Mouse (Mus musculus) heart, embryonic 15.5 days (tissue): ENCODE data around the gene Zcchc17. TPM values are rescaled to one million over a fixed set of nuclear protein-coding genes. Genes with fewer than 3 reads are reported as not detected.

ENCODE experiments used
- ATAC-seq: fragments of 200-750 bp; cut with Nextera tagmentation; replicated peaks from 2 replicates; pipeline ENCODE4 v1.8.0; 2017; ENCODE audit warnings: low read depth, moderate TSS enrichment; ENCODE audit not compliant: insufficient number of reproducible peaks, insufficient read depth, low FRiP score
- H3K27ac ChIP-seq: fragments of 300-500 bp; sonication (generic); 2 replicates; pipeline ENCODE4 v1.5.1; 2015; ENCODE audit warnings: mild to moderate bottlenecking, inconsistent platforms
- H3K27me3 ChIP-seq: fragments of 300-500 bp; sonication (generic); 2 replicates; pipeline ENCODE4 v1.6.1; 2015; ENCODE audit warnings: inconsistent platforms
- H3K36me3 ChIP-seq: fragments of 300-500 bp; sonication (generic); 2 replicates; pipeline ENCODE4 v1.6.1; 2015; ENCODE audit warnings: mild to moderate bottlenecking, inconsistent platforms
- H3K4me1 ChIP-seq: fragments of 300-500 bp; sonication (generic); replicated peaks from 2 replicates; pipeline ENCODE4 v1.6.1; 2015; ENCODE audit warnings: inconsistent platforms
- H3K4me2 ChIP-seq: fragments of 300-500 bp; sonication (generic); 2 replicates; pipeline ENCODE4 v1.6.1; 2015; ENCODE audit warnings: inconsistent platforms, mild to moderate bottlenecking, moderate library complexity
- H3K4me3 ChIP-seq: fragments of 300-500 bp; sonication (generic); 2 replicates; pipeline ENCODE4 v1.5.1; 2015; ENCODE audit warnings: mild to moderate bottlenecking, inconsistent platforms
- H3K9ac ChIP-seq: fragments of 300-500 bp; sonication (generic); 2 replicates; pipeline ENCODE4 v1.6.1; 2015; ENCODE audit warnings: mild to moderate bottlenecking, inconsistent platforms
- H3K9me3 ChIP-seq: fragments of 300-500 bp; sonication (generic); replicated peaks from 2 replicates; pipeline ENCODE4 v1.6.1; 2016; ENCODE audit warnings: inconsistent platforms
- WGBS: fragments of 180-500 bp; shearing (Covaris S2); methylation state at CpG from one replicate; pipeline ENCODE4 v1.1.7; 2015; ENCODE audit warnings: mixed read lengths; 5-methylcytosine and 5-hydroxymethylcytosine counted together
- polyA plus RNA-seq: library from polyadenylated mRNA; unstranded; fragments of >200 nt; fragmentation: Nextera tagmentation; extraction: Ambion mirVana; gene quantifications from 2 replicates; pipeline ENCODE4 v1.2.1, GENCODE M21; 2015

Gene Zcchc17
- polyA plus RNA-seq: 43.2 and 48.7 TPM in 2 replicates

DNA sequence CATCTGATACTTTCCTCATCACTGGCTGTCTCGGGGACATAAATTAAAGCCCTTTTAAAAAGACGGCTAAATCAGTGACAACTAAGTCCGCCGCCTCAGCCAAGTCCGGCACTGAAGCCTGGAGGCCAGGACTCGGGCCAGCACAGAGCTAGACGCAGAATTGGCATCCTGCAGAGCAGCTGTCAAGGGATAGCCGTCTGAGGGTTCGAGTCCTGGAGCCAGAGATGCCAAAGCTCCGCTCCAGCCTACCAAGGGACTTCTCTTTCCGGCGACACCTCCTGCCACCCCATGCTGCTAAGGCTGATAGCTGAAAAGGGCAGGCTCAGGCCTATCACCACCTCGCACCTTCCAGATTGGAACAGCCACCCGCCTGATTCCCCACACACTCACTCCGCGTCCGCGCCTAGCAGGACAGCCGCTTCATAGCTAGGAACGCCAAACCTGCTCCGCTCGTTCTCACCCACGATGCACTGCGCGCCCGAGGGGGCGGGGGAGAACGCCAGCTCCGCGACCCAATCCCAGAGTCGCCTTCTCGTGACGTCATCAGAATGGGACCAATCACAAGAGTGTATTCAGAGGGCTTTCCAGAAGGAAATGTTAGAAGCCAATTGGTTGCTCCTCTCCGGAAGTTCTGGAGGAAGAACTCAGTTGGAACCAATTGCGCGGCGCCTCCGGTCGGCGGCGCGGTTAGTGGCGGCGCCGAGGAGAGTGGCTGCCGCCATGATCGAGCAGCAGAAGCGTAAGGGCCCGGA is at the start of gene Zcchc17, which contains the start of gene Snrnp40:
Zcchc17 (minus strand) TSS at position 458 of the 752 bp plus-strand sequence.
Snrnp40 (plus strand) TSS at position 647 of the 752 bp plus-strand sequence.
- under 1% methylated on average over 49 of the region's 49 CpGs for WGBS
- H3K27ac ChIP-seq: peak within 1 kb of the TSS; percentile 89
- peak; percentile 99 for ATAC-seq

DNA sequence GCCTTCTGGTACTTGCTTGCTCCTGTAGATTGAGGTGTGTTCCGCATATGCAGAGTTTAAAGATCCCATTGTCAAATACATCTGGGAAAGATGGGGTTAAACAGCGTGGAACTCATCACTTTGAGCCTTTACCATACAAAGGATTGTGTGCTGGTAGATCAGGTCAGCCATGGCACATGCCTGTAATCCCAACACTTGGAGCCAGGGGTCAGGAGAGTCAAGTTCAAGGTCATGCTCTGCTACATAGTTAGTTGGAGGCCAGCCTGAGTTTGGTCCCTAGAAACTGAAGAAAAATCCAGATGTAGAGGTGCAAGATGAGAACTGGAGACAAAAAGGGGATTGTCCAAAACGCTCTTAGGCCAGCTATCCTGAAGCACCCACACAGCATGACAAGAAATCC is 31.5 kb upstream of the Zcchc17 start:
- H3K36me3 ChIP-seq: peaks cover 38% of the 10 kb centered on the region
- H3K4me1 ChIP-seq: no peaks in the 10 kb centered on the region

More for the DNA sequence above, at the start of gene Zcchc17, which contains the start of gene Snrnp40:
- Histone ChIP-seq H3K4me2 (peak within 1 kb of the TSS; percentile 80), H3K36me3 (peaks cover 24% of the 10 kb centered on the region), H3K9me3 (no peaks in the 10 kb centered on the region), H3K27me3 (no peaks in the 10 kb centered on the region), H3K4me3 (peak within 1 kb of the TSS; percentile 91), H3K4me1 (peaks cover 24% of the 10 kb centered on the region), H3K9ac (peak within 1 kb of the TSS; percentile 99)

DNA sequence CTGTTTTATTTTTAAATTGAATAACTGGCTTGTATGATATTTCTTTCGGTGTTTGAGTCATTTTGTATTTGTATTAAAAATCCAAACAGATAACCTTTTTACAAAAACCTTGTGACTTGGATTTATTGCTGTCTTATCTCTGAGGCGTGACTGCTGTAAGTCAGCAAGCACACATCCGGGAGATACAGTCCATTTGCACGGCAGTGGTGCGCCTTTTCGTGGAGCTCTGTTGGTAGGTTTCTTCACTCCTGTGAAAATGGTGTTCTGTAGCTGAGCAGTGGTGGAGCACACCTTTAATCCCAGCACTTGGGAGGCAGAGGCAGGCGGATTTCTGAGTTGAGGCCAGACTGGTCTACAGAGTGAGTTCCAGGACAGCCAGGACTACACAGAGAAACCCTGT is 30.2 kb upstream of the Zcchc17 start:
- no peaks in the 10 kb centered on the region for H3K4me1 ChIP-seq
- H3K27me3 ChIP-seq: no peaks in the 10 kb centered on the region
- peaks cover 48% of the 10 kb centered on the region for H3K36me3 ChIP-seq
- no peaks in the 10 kb centered on the region for H3K9me3 ChIP-seq
- ATAC-seq: no peak
- WGBS: 81% methylated on average over 7 of the region's 7 CpGs
- no peak overlapping the region for H3K9ac ChIP-seq
- H3K4me3 ChIP-seq: no peak overlapping the region
- no peak overlapping the region for H3K27ac ChIP-seq
- no peak overlapping the region for H3K4me2 ChIP-seq

More for the DNA sequence above, 31.5 kb upstream of the Zcchc17 start:
- no peak overlapping the region for H3K27ac ChIP-seq
- no peaks in the 10 kb centered on the region for H3K27me3 ChIP-seq
- H3K9ac ChIP-seq: no peak overlapping the region
- no peak overlapping the region for H3K4me3 ChIP-seq
- ATAC-seq: no peak
- H3K9me3 ChIP-seq: no peaks in the 10 kb centered on the region
- WGBS: 64% methylated on average over 3 of the region's 3 CpGs
- no peak overlapping the region for H3K4me2 ChIP-seq

GRCm38 (mm10) chr4:130389496-130389895 is 29.8 kb upstream of the Zcchc17 start:
- 83% methylated on average over 6 of the region's 6 CpGs for WGBS
- Histone ChIP-seq H3K9ac (no peak overlapping the region), H3K4me1 (no peaks in the 10 kb centered on the region), H3K36me3 (peaks cover 52% of the 10 kb centered on the region), H3K4me3 (no peak overlapping the region), H3K27ac (no peak overlapping the region), H3K9me3 (no peaks in the 10 kb centered on the region), H3K4me2 (no peak overlapping the region), H3K27me3 (no peaks in the 10 kb centered on the region)
- no peak for ATAC-seq

GRCm38 (mm10) chr4:130387256-130387655 is 27.5 kb upstream of the Zcchc17 start:
- ATAC-seq: no peak
- Histone ChIP-seq H3K9ac (no peak overlapping the region), H3K4me3 (no peak overlapping the region), H3K27ac (no peak overlapping the region), H3K36me3 (peaks cover 65% of the 10 kb centered on the region), H3K9me3 (no peaks in the 10 kb centered on the region), H3K4me2 (no peak overlapping the region), H3K4me1 (no peaks in the 10 kb centered on the region), H3K27me3 (no peaks in the 10 kb centered on the region)
- 83% methylated on average over 3 of the region's 3 CpGs for WGBS

- H3K4me2 ChIP-seq: no peak overlapping the region
- no peaks in the 10 kb centered on the region for H3K27me3 ChIP-seq
- no peaks in the 10 kb centered on the region for H3K4me1 ChIP-seq
- 60% methylated on average over 2 of the region's 2 CpGs for WGBS
- no peak overlapping the region for H3K4me3 ChIP-seq
- ATAC-seq: no peak
- peaks cover 69% of the 10 kb centered on the region for H3K36me3 ChIP-seq
- no peaks in the 10 kb centered on the region for H3K9me3 ChIP-seq
- no peak overlapping the region for H3K9ac ChIP-seq
- no peak overlapping the region for H3K27ac ChIP-seq
Measured at GRCm38 (mm10) chr4:130380418-130380817, 20.7 kb upstream of the Zcchc17 start.

GRCm38 (mm10) chr4:130379181-130379580 is 19.4 kb upstream of the Zcchc17 start:
- 99% methylated on average over 2 of the region's 2 CpGs for WGBS
- Histone ChIP-seq H3K4me2 (no peak overlapping the region), H3K36me3 (peaks cover 64% of the 10 kb centered on the region), H3K9ac (no peak overlapping the region), H3K9me3 (no peaks in the 10 kb centered on the region), H3K27ac (no peak overlapping the region), H3K4me1 (no peaks in the 10 kb centered on the region), H3K27me3 (no peaks in the 10 kb centered on the region), H3K4me3 (no peak overlapping the region)
- ATAC-seq: no peak

- no peak overlapping the region for H3K27ac ChIP-seq
- 85% methylated on average over 4 of the region's 4 CpGs for WGBS
- no peak overlapping the region for H3K9ac ChIP-seq
- no peaks in the 10 kb centered on the region for H3K4me1 ChIP-seq
- no peaks in the 10 kb centered on the region for H3K27me3 ChIP-seq
- no peak for ATAC-seq
- H3K4me3 ChIP-seq: no peak overlapping the region
- H3K4me2 ChIP-seq: no peak overlapping the region
- H3K9me3 ChIP-seq: no peaks in the 10 kb centered on the region
- H3K36me3 ChIP-seq: peaks cover 71% of the 10 kb centered on the region
Measured at GRCm38 (mm10) chr4:130377500-130377899, 17.8 kb upstream of the Zcchc17 start.

DNA sequence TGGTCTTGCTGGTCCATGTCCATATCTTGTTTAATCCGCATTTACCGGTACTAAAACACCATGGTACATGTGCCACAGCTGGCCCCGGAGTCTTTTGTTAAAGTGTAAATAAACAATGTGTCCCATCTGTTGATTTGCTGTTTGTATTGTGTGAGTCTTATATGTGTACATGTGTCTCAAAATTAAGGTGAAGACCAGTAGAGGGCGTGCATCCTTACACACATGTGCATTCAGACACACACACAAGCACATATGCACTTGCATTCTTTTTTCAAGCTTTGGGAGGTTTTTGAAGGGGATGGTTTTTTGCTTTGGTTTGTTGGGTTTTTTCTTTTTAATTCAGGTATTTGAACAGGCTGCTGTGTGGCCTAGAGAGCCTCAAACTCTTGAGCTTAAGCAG is 16.9 kb upstream of the Zcchc17 start:
- H3K4me3 ChIP-seq: no peak overlapping the region
- H3K4me2 ChIP-seq: no peak overlapping the region
- peaks cover 70% of the 10 kb centered on the region for H3K36me3 ChIP-seq
- H3K9me3 ChIP-seq: no peaks in the 10 kb centered on the region
- no peaks in the 10 kb centered on the region for H3K27me3 ChIP-seq
- WGBS: 91% methylated on average over 4 of the region's 4 CpGs
- no peak overlapping the region for H3K27ac ChIP-seq
- H3K4me1 ChIP-seq: no peaks in the 10 kb centered on the region
- no peak for ATAC-seq
- no peak overlapping the region for H3K9ac ChIP-seq

- WGBS: under 1% methylated on average over 19 of the region's 19 CpGs
- Histone ChIP-seq H3K4me3 (peak overlapping the region; percentile 91), H3K4me1 (peaks cover 24% of the 10 kb centered on the region), H3K27ac (peak overlapping the region; percentile 85), H3K4me2 (peak overlapping the region; percentile 73), H3K36me3 (peaks cover 29% of the 10 kb centered on the region), H3K27me3 (no peaks in the 10 kb centered on the region), H3K9me3 (no peaks in the 10 kb centered on the region), H3K9ac (peak overlapping the region; percentile 99)
- no peak for ATAC-seq
Measured at GRCm38 (mm10) chr4:130360238-130360590, 471 bp upstream of the Zcchc17 start.

GRCm38 (mm10) chr4:130357946-130358345 is 1.8 kb downstream of the Zcchc17 start:
- no peak overlapping the region for H3K4me3 ChIP-seq
- no peak overlapping the region for H3K27ac ChIP-seq
- ATAC-seq: no peak
- H3K4me2 ChIP-seq: no peak overlapping the region
- H3K27me3 ChIP-seq: no peaks in the 10 kb centered on the region
- H3K36me3 ChIP-seq: peaks cover 17% of the 10 kb centered on the region
- peaks cover 24% of the 10 kb centered on the region for H3K4me1 ChIP-seq
- H3K9ac ChIP-seq: no peak overlapping the region
- H3K9me3 ChIP-seq: no peaks in the 10 kb centered on the region

DNA sequence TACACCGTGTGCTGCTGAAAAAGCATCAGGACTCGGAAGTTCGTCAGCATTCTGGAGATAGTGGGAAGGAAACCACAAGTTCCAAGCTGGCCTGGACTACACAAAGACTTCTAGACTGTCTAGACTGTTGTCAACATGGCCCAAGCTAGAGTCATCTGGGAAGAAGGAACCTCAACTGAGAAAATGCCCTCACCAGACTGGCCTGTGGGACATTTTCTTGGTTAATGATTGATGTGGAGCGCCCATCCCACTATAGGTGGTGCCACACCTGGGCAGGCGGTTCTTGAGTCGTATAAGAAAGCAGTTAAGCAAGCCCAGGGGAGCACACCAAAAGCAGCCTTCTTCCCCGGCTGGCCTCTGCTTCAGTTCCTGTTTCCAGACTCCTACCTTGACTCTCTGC is 7.2 kb downstream of the Zcchc17 start:
- Histone ChIP-seq H3K4me1 (no peaks in the 10 kb centered on the region), H3K4me3 (no peak overlapping the region), H3K9me3 (no peaks in the 10 kb centered on the region), H3K36me3 (peaks cover 58% of the 10 kb centered on the region), H3K27me3 (no peaks in the 10 kb centered on the region), H3K27ac (no peak overlapping the region), H3K9ac (no peak overlapping the region), H3K4me2 (no peak overlapping the region)
- WGBS: 90% methylated on average over 7 of the region's 7 CpGs
- no peak for ATAC-seq
